Mouse (Mus musculus) olfactory bulb, adult 2 months (tissue): ENCODE results near the gene Ceacam19. TPM values are rescaled to one million over a fixed set of nuclear protein-coding genes. Genes with fewer than 3 reads are reported as not detected.

Experiments used
- H3K27ac ChIP-seq: fragments of 200-500 bp; 2 replicates; pipeline ENCODE4 v1.5.1; 2012; ENCODE audit warnings: low read depth, low read length; ENCODE audit not compliant: insufficient read depth
- H3K4me1 ChIP-seq: fragments of 200-500 bp; 2 replicates; pipeline ENCODE4 v1.6.1; 2012; ENCODE audit warnings: low read length; ENCODE audit not compliant: control insufficient read depth, insufficient read depth
- H3K4me3 ChIP-seq: fragments of 200-500 bp; 2 replicates; pipeline ENCODE4 v1.5.1; 2012; ENCODE audit warnings: mild to moderate bottlenecking, low read depth, low read length, moderate library complexity; ENCODE audit not compliant: insufficient read depth
- CTCF ChIP-seq: fragments of 200-500 bp; IDR thresholded peaks from 2 replicates; pipeline ENCODE4 v1.5.1; 2012; ENCODE audit warnings: low read depth, mild to moderate bottlenecking, low read length, moderate library complexity; ENCODE audit not compliant: insufficient read depth
- POLR2A ChIP-seq: fragments of 200-500 bp; IDR thresholded peaks from 2 replicates; pipeline ENCODE4 v1.6.1; 2012; ENCODE audit warnings: mild to moderate bottlenecking, low read depth, low read length, moderate library complexity; ENCODE audit not compliant: insufficient read depth
- WGBS: fragments of 180-500 bp; shearing (Covaris S2); methylation state at CpG from one replicate; pipeline ENCODE4 v1.1.7; 2018; 5-methylcytosine and 5-hydroxymethylcytosine counted together
- polyA plus RNA-seq: library from polyadenylated mRNA; stranded (reverse); fragments of >200 nt; gene quantifications from 2 replicates; pipeline ENCODE4 v1.2.4, GENCODE M21; 2012; ENCODE audit warnings: low replicate concordance; ENCODE audit not compliant: missing spikeins, insufficient read depth, insufficient read length

Ceacam19 gene
- polyA plus RNA-seq, 1 experiment, result not detected

- Histone ChIP-seq H3K4me3 (no peak overlapping the region), H3K4me1 (peaks cover 3% of the 10 kb centered on the region; the same call in 1 of the 2 replicates), H3K27ac (no peak overlapping the region)
- 28% methylated on average over 13 of the region's 13 CpGs for WGBS
- no peak for TF ChIP-seq CTCF
- TF ChIP-seq POLR2A, result no peak
Measured at GRCm38 (mm10) chr7:19830682-19831156, 57.0 kb downstream of the Ceacam19 start.

GRCm38 (mm10) chr7:19829694-19830093, 58.1 kb downstream of the Ceacam19 start:
- no peak overlapping the region for H3K27ac ChIP-seq
- 81% methylated on average over 3 of the region's 3 CpGs for WGBS
- peaks cover 3% of the 10 kb centered on the region; the same call in 1 of the 2 replicates for H3K4me1 ChIP-seq
- TF ChIP-seq POLR2A, result no peak
- no peak for TF ChIP-seq CTCF
- H3K4me3 ChIP-seq, result no peak overlapping the region

- Histone ChIP-seq H3K4me3 (no peak overlapping the region), H3K27ac (no peak overlapping the region), H3K4me1 (peaks cover 19% of the 10 kb centered on the region)
- TF ChIP-seq POLR2A (no peak), CTCF (no peak)
- 56% methylated on average over 6 of the region's 6 CpGs for WGBS
Measured at GRCm38 (mm10) chr7:19826756-19827155, 61.0 kb downstream of the Ceacam19 start.

Other genes starting within 250 kb of the Ceacam19 start
- gene Clptm1, start 222.9 kb downstream of the Ceacam19 start, polyA plus RNA-seq, result not detected in 2 replicates
- not detected in 2 replicates for gene Apoc2, start 210.0 kb downstream of the Ceacam19 start, polyA plus RNA-seq
- gene Gm44805, start 206.5 kb downstream of the Ceacam19 start, polyA plus RNA-seq, result not detected in 2 replicates
- gene Apoc4, start 206.5 kb downstream of the Ceacam19 start, polyA plus RNA-seq, result not detected in 2 replicates
- not detected in 2 replicates for gene Apoc1, start 195.3 kb downstream of the Ceacam19 start, polyA plus RNA-seq
- 1,139 and 1,603 TPM in 2 replicates for gene Apoe, start 188.8 kb downstream of the Ceacam19 start, polyA plus RNA-seq
- not detected in 2 replicates for gene Tomm40, start 172.5 kb downstream of the Ceacam19 start, polyA plus RNA-seq
- gene Nectin2, start 137.5 kb downstream of the Ceacam19 start, polyA plus RNA-seq, result not detected in 2 replicates
- gene Bcam, start 116.9 kb downstream of the Ceacam19 start, polyA plus RNA-seq, result not detected in 2 replicates
- not detected in 2 replicates for gene Cblc, start 91.2 kb downstream of the Ceacam19 start, polyA plus RNA-seq
- not detected in 2 replicates for gene Bcl3, start 65.2 kb downstream of the Ceacam19 start, polyA plus RNA-seq
- not detected in 2 replicates for gene Gm19345, start 36.0 kb downstream of the Ceacam19 start, polyA plus RNA-seq
- gene Ceacam16, start 26.7 kb downstream of the Ceacam19 start, polyA plus RNA-seq, result not detected in 2 replicates
- gene Pvr, start 33.2 kb upstream of the Ceacam19 start, polyA plus RNA-seq, result not detected in 2 replicates
- gene Igsf23, start 62.8 kb upstream of the Ceacam19 start, polyA plus RNA-seq, result not detected in 2 replicates
- gene Ceacam20, start 77.4 kb upstream of the Ceacam19 start, polyA plus RNA-seq, result not detected in 2 replicates
- not detected in 2 replicates for gene Nlrp9b, start 103.5 kb upstream of the Ceacam19 start, polyA plus RNA-seq
- not detected in 2 replicates for gene Vmn1r91, start 211.7 kb upstream of the Ceacam19 start, polyA plus RNA-seq
- gene Gm16442, start 234.6 kb upstream of the Ceacam19 start, polyA plus RNA-seq, result not detected in 2 replicates